ENCODE assay signal across 8 mouse cellular contexts in genomic region chr2:11502901-11503431, GRCm38 (mm10). TPM values are rescaled to one million over a fixed set of nuclear protein-coding genes. Genes with fewer than 3 reads are reported as not detected.
DNase-seq lines count a peak whose midpoint lies in the region.

No protein-coding gene starts in this region.

- H3K4me1 ChIP-seq in midbrain, embryonic 10.5 days: peaks cover 44% of the 10 kb centered on the region

- peaks cover 31% of the 10 kb centered on the region for H3K27me3 ChIP-seq in midbrain, embryonic 10.5 days (ENCODE audit: low read depth, poor library complexity, severe bottlenecking)

- intact Hi-C loops in left cerebral cortex, postnatal 4 days (cut with DNase I): loop anchor here (1.0 to 2.0 kb wide), 2 partner anchors 32 to 172 kb away; no protein-coding TSS in a partner anchor

- peak; percentile 72 for DNase-seq in adrenal gland, adult 8-10 months
- peak; percentile 45 for DNase-seq in embryo, embryonic 9.5 days (ENCODE audit: extremely low spot score)
- DNase-seq in heart, adult 11 months: peak; percentile 99
- DNase-seq in kidney, adult 11 months: peak; percentile 70
- DNase-seq in left cerebral cortex, postnatal 4 days: peak; percentile 51
- DNase-seq in midbrain, embryonic 10.5 days (ENCODE audit: low spot score): peak; percentile 70
- DNase-seq in skeletal muscle tissue, adult 2 months (ENCODE audit: low read depth, low spot score): peak; percentile 94
- no peak for DNase-seq in MN1 (ENCODE audit: low spot score)

- H3K27ac ChIP-seq in midbrain, embryonic 10.5 days (replicated peaks): peak overlapping the region; percentile 96

- H3K9me3 ChIP-seq in midbrain, embryonic 10.5 days (replicated peaks): no peaks in the 10 kb centered on the region

- WGBS in midbrain, embryonic 10.5 days: 0% methylated on average over 38 of the region's 39 CpGs

- peaks cover 11% of the 10 kb centered on the region for H3K36me3 ChIP-seq in midbrain, embryonic 10.5 days

- peak overlapping the region; percentile 74 for H3K4me3 ChIP-seq in midbrain, embryonic 10.5 days

RNA-seq across cellular contexts. Expression of gene Pfkfb3, which starts 50.9 kb away (rescaled TPM):
- total RNA-seq in adrenal gland, adult 8-10 months (2022): 100 to 1,000 TPM in 1 of 4 experiments, 10 to 100 TPM in 3; 62.7 to 118 (median 75.9) TPM
- 10 to 100 TPM; 55.3 to 57.4 TPM for total RNA-seq in left cerebral cortex, postnatal 4 days (2021)
- polyA plus RNA-seq in midbrain, embryonic 10.5 days (2016; fragmentation: Nextera tagmentation; extraction: Ambion mirVana): 13.3 TPM in 2 replicates
